Mouse (Mus musculus) hindbrain, embryonic 14.5 days (tissue): ENCODE measurements around the gene Ung. TPM values are rescaled to one million over a fixed set of nuclear protein-coding genes. Genes with fewer than 3 reads are reported as not detected.

Source experiments
- ATAC-seq: fragments of 200-750 bp; cut with Nextera tagmentation; 2 replicates; pipeline ENCODE4 v1.8.0; 2017; ENCODE audit warnings: moderate number of reproducible peaks, mild to moderate bottlenecking, moderate TSS enrichment, moderate library complexity; ENCODE audit not compliant: low FRiP score
- DNase-seq: peaks from one replicate; pipeline ENCODE4 v3.0.0-alpha.2; 2015; ENCODE audit warnings: low spot score
- H3K27ac ChIP-seq: fragments of 300-500 bp; sonication (generic); 2 replicates; pipeline ENCODE4 v1.5.1; 2014; ENCODE audit warnings: mild to moderate bottlenecking, moderate library complexity
- H3K27me3 ChIP-seq: fragments of 300-500 bp; sonication (generic); 2 replicates; pipeline ENCODE4 v1.6.1; 2014; ENCODE audit warnings: mild to moderate bottlenecking, low read length, mixed read lengths; ENCODE audit not compliant: control insufficient read depth, insufficient read depth
- H3K36me3 ChIP-seq: fragments of 300-500 bp; sonication (generic); replicated peaks from 2 replicates; pipeline ENCODE4 v1.6.1; 2014; ENCODE audit not compliant: control insufficient read depth, insufficient read depth
- H3K4me1 ChIP-seq: fragments of 300-500 bp; sonication (generic); replicated peaks from 2 replicates; pipeline ENCODE4 v1.6.1; 2014; ENCODE audit warnings: antibody characterized with exemption, low read length, mixed read lengths; ENCODE audit not compliant: control insufficient read depth, insufficient read depth
- H3K4me2 ChIP-seq: fragments of 300-500 bp; sonication (generic); replicated peaks from 2 replicates; pipeline ENCODE4 v1.6.1; 2014; ENCODE audit warnings: mild to moderate bottlenecking, moderate library complexity
- H3K4me3 ChIP-seq: fragments of 300-500 bp; sonication (generic); replicated peaks from 2 replicates; pipeline ENCODE4 v1.5.1; 2014; ENCODE audit warnings: mild to moderate bottlenecking, low read length
- H3K9ac ChIP-seq: fragments of 300-500 bp; sonication (generic); 2 replicates; pipeline ENCODE4 v1.6.1; 2014
- H3K9me3 ChIP-seq: fragments of 300-500 bp; sonication (generic); 2 replicates; pipeline ENCODE4 v1.6.1; 2016; ENCODE audit warnings: low read length; ENCODE audit not compliant: control insufficient read depth
- WGBS: fragments of 180-500 bp; shearing (Covaris S2); extraction: QIAGEN DNeasy Blood & Tissue Kit; methylation state at CpG from one replicate; pipeline ENCODE4 v1.1.7; 2014; 5-methylcytosine and 5-hydroxymethylcytosine counted together
- polyA plus RNA-seq: library from polyadenylated mRNA; unstranded; fragments of >200 nt; fragmentation: Nextera tagmentation; extraction: Ambion mirVana; gene quantifications from 2 replicates; pipeline ENCODE4 v1.2.1, GENCODE M21; 2014

Ung gene
- polyA plus RNA-seq, 1 experiment from 2014 or later: 5.4 TPM

DNA sequence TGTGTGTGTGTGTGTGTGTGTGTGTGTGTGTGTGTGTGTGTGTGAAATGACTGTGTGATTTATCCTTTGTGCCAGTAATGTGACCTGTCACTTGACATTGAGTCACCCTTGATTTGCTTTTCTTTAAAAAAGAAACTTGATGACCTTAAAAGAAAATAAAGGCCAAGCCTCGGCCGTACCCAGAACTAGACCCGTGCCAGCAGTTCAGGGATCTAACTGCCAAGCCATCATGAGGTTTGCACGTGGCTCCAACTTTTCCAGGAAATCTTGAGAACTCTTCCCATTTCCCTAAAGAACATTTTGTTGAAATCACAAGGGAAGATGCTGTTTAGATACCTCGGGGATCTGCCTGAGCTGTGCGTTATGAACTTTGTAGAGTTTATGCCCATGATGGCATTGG lies 31.2 kb downstream of the Ung start:
- 84% methylated on average over 6 of the region's 6 CpGs for WGBS

DNA sequence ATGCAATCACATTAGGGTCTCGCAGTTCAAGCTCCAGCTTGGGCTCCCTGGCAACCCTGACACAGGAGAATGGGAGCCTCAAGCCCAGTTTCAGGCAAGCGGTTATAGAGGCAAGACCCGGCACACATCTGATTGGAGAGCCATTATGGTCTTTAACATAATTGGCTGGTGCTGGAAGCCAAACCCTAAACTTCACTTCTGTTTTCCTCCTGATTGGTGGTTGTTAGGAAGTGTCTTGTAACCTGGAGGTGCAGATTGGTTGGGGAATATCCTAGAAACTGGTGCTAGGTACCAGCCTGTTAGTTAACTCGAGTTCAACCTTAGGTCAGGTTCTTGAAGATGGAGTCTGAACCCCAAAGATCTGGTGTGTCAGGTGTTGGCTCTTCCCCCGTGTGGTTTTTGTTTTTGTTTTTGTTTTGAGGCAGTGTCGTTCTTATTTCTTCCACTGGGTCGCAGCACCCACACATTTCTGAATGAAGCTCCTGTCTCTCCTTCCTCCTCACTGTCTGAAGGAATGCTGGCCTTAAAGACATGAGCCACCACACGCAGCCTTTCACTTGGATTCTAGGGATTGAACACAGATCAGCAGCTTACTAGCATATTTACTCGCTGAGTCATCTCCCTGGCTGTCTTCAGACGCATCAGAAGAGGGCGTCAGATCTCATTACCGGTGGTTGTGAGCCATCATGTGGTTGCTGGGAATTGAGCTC lies 32.1 kb downstream of the Ung start:
- no peaks in the 10 kb centered on the region for H3K27me3 ChIP-seq
- no peaks in the 10 kb centered on the region for H3K4me1 ChIP-seq
- no peak overlapping the region for H3K27ac ChIP-seq
- WGBS: 57% methylated on average over 12 of the region's 12 CpGs
- H3K36me3 ChIP-seq: no peaks in the 10 kb centered on the region
- ATAC-seq (no peak), DNase-seq (no peak)
- H3K9ac ChIP-seq: no peak overlapping the region
- no peak overlapping the region for H3K4me2 ChIP-seq
- no peak overlapping the region for H3K4me3 ChIP-seq
- H3K9me3 ChIP-seq: no peaks in the 10 kb centered on the region

More for the DNA sequence above, 31.2 kb downstream of the Ung start:
- H3K27ac ChIP-seq: no peak overlapping the region
- no peak overlapping the region for H3K9ac ChIP-seq
- no peak for ATAC-seq
- no peaks in the 10 kb centered on the region for H3K4me1 ChIP-seq
- H3K27me3 ChIP-seq: no peaks in the 10 kb centered on the region
- no peak for DNase-seq
- no peak overlapping the region for H3K4me3 ChIP-seq
- H3K36me3 ChIP-seq: no peaks in the 10 kb centered on the region
- no peaks in the 10 kb centered on the region for H3K9me3 ChIP-seq
- no peak overlapping the region for H3K4me2 ChIP-seq

DNA sequence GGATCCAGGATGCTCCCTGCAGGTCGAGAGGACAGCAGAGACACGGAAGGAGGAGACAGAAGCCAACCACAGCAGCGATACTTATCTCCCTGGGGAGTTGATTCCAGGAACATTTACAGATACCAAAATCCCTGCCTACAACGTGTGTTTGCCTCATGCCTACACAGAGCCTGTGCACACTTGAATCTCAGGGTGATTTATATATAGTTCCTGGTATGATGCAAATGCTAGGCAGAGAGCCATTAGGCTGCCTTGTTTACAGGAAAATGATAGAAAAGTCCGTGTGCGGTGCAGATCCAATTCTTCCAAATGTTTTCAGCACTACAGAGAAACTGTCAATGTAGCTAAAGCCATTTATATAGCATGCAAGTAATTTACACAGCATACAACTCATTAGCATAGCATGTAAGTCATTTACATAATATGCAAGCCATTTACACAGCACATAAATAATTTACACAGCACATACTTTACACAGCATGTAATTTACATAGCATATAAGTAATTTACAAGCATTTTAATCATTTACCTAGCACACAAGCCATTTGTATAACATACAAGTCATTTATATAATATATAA lies 33.0 kb downstream of the Ung start:
- Histone ChIP-seq H3K9me3 (no peaks in the 10 kb centered on the region), H3K27me3 (no peaks in the 10 kb centered on the region), H3K36me3 (no peaks in the 10 kb centered on the region), H3K4me3 (no peak overlapping the region), H3K4me1 (no peaks in the 10 kb centered on the region), H3K4me2 (no peak overlapping the region), H3K9ac (no peak overlapping the region), H3K27ac (no peak overlapping the region)
- no peak for DNase-seq
- whole genome bisulfite sequencing: 75% methylated on average over 6 of the region's 6 CpGs
- no peak for ATAC-seq

DNA sequence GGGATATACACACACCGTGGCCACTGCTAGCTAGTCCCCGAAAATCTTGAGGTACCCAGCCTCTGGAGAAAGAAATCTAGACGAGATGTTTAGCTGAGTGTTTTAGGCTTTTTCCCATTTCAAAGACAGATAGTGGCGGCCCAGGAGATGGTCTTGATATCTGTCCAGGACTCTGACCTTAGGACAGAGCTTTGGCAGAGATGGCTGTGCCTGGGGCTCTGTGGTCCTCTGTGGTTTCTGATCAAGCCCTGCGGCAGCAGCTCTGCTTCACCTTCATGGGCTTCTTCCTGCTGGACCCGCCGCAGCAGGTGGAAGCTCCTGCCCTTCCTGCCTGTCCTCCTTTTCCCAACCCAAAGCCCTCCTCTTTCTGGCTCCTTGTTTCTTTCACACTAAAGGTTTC lies 40.2 kb downstream of the Ung start:
- DNase-seq: no peak
- Histone ChIP-seq H3K9me3 (no peaks in the 10 kb centered on the region), H3K9ac (no peak overlapping the region), H3K27ac (no peak overlapping the region), H3K27me3 (peaks cover 8% of the 10 kb centered on the region), H3K4me2 (no peak overlapping the region), H3K4me1 (no peaks in the 10 kb centered on the region), H3K4me3 (no peak overlapping the region), H3K36me3 (no peaks in the 10 kb centered on the region)
- ATAC-seq: no peak
- WGBS: 86% methylated on average over 7 of the region's 7 CpGs

DNA sequence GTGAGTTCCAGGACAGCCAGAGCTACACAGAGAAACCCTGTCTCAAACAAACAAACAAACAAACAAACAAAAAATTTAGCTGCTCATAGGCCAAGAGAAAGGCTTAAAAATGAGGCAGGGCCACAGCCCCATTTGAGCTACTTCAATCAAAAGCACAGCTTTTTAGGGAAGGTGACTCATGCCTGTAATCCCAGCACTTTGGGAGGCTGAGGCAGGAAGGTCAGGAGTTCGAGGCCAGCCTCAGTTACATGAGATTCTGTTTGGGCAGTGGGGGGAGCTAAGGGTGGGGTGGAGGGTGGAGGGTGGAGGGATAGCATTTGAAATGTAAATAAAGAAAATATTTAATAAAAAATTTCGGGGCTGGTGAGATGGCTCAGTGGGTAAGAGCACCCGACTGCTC lies 42.8 kb downstream of the Ung start:
- no peak overlapping the region for H3K4me2 ChIP-seq
- no peak overlapping the region for H3K4me3 ChIP-seq
- no peak overlapping the region for H3K27ac ChIP-seq
- DNase-seq: no peak
- H3K36me3 ChIP-seq: no peaks in the 10 kb centered on the region
- peaks cover 21% of the 10 kb centered on the region for H3K27me3 ChIP-seq
- H3K4me1 ChIP-seq: no peaks in the 10 kb centered on the region
- no peak for ATAC-seq
- H3K9ac ChIP-seq: no peak overlapping the region
- 89% methylated on average over 3 of the region's 3 CpGs for WGBS
- no peaks in the 10 kb centered on the region for H3K9me3 ChIP-seq

DNA sequence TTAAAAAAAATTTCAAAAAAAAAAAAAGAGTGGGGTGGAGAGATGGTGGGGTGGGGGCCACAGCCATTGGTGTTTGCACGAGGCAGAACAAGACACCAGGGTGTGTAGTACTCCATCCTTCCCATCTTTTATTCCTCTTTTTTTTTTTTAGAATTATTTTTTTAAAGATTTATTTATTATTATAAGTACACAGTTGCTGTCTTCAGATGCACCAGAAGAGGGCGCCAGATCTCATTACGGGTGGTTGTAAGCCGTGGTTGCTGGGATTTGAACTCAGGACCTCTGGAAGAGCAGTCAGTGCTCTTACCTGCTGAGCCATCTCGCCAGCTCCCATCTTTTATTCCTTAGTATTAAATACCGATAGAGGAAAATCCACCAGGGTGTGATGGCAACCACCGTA lies 43.3 kb downstream of the Ung start:
- H3K4me1 ChIP-seq: no peaks in the 10 kb centered on the region
- H3K4me2 ChIP-seq: no peak overlapping the region
- H3K27ac ChIP-seq: no peak overlapping the region
- H3K36me3 ChIP-seq: no peaks in the 10 kb centered on the region
- H3K9me3 ChIP-seq: no peaks in the 10 kb centered on the region
- H3K27me3 ChIP-seq: peaks cover 21% of the 10 kb centered on the region
- H3K4me3 ChIP-seq: no peak overlapping the region
- 75% methylated on average over 7 of the region's 7 CpGs for WGBS
- ATAC-seq (no peak), DNase-seq (no peak)
- H3K9ac ChIP-seq: no peak overlapping the region

DNA sequence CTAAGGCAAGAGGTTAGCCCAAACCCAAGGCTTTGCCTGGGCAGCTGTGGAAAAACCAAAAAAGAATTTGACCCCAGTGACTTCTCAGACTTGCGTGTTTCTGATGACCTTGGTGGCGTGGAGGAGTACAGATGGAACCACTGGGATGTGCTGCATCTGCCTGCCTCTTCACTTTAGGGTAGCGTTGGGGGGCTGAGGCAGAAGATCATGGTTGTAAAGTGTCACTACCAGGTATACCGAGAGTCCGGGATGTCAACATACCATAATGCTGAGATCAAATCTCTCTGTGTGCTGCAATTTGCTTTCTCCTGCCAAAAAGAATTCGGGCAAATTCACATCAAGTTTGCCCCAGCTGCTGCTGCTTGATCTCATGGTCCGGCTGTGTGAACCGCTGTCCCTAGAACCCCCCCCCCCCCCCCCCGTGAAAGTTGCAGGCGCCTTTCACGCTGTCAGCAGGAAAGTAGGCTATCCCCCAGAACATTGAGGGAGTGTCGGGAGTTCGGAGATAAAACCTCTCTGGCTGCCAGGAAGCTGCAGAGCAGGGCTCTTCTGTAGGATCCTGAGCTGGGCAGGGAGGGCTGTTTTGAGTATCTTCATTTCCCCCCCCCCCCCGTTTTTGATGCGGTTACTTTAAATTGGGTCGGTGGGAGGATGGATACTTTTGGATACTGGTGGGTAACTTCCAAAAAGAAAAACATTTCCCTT lies 43.8 kb downstream of the Ung start:
- Histone ChIP-seq H3K27me3 (peaks cover 21% of the 10 kb centered on the region), H3K9ac (no peak overlapping the region), H3K4me3 (no peak overlapping the region), H3K27ac (no peak overlapping the region), H3K4me2 (no peak overlapping the region), H3K9me3 (no peaks in the 10 kb centered on the region), H3K4me1 (no peaks in the 10 kb centered on the region), H3K36me3 (no peaks in the 10 kb centered on the region)
- no peak for DNase-seq
- no peak for ATAC-seq
- WGBS: 34% methylated on average over 16 of the region's 16 CpGs

DNA sequence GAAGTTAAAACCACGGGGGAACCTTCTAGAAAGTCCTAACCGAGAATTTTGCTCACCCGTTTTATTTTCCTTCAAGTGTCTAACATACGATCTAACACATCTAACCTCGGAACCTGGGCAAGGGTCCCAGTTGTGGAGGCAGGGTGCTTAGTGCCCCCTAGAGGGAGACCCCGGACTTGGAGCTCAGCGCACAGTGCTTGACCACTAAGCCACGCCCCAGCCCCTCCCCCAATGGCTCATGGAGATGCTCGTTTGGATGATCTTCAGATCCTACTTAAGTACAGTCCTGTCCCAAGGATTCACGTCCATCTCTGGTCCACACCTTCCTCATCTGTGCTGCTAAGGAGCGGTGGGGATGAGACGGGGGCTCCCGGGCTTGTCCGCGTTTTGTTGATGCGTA lies 44.5 kb downstream of the Ung start:
- no peak overlapping the region for H3K4me2 ChIP-seq

DNA sequence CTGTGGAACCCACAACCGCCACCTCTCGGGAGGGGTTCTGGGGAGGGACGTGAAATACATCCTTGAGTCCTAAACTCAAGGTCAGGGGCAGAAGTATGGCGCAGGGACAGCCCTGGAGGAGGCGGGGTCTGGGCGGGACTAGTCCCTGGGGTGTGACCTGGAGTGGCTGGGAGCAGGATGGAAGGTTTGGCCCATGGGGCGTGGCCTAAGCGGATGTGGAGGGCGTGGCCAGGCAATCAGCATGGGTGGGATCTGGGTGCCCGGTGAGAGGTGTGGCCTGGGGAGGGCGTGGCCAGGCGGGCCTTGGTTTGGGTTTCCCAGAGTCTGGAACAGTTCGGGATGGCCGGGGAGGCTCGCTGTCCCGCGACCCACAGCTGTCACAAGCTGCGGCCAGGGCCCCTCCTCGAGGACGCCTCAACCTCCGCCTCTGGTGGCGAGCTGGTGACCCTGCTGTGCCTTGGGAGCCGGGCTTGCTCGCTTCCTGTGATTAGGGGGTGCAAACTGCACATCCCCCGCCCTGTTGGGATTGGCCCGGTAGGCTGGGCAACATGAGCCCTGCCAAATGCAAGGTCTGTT lies 45.5 kb downstream of the Ung start:
- peak; percentile 74 for ATAC-seq
- peaks cover 21% of the 10 kb centered on the region for H3K27me3 ChIP-seq
- WGBS: under 1% methylated on average over 26 of the region's 26 CpGs
- no peaks in the 10 kb centered on the region for H3K36me3 ChIP-seq
- H3K27ac ChIP-seq: no peak overlapping the region
- peak overlapping the region; percentile 54 for H3K4me2 ChIP-seq
- no peaks in the 10 kb centered on the region for H3K9me3 ChIP-seq
- no peaks in the 10 kb centered on the region for H3K4me1 ChIP-seq
- H3K4me3 ChIP-seq: peak overlapping the region; percentile 27
- peak; percentile 57 for DNase-seq
- H3K9ac ChIP-seq: peak overlapping the region; percentile 42; the same call in 1 of the 2 replicates

More for the DNA sequence above, 44.5 kb downstream of the Ung start:
- Histone ChIP-seq H3K9ac (no peak overlapping the region), H3K27me3 (peaks cover 21% of the 10 kb centered on the region), H3K36me3 (no peaks in the 10 kb centered on the region), H3K27ac (no peak overlapping the region), H3K9me3 (no peaks in the 10 kb centered on the region), H3K4me3 (no peak overlapping the region), H3K4me1 (no peaks in the 10 kb centered on the region)
- ATAC-seq (no peak), DNase-seq (peak; percentile 38)
- 15% methylated on average over 16 of the region's 16 CpGs for WGBS
